Mouse (Mus musculus): Measurements from ENCODE around the gene Zscan26.
"Not testable (repeated sequence)": the region's sequence is repeated elsewhere in the genome, so short reads cannot be mapped to it uniquely, and the experiment has no call there.

Zscan26 gene

GRCm38 (mm10) chr13:21453449-21453848, at the start of gene Zscan26:
Gene Zscan26, minus strand, starts transcription at chr13:21453730.
- DNase-seq, result peak; percentile 80 to 85

DNA sequence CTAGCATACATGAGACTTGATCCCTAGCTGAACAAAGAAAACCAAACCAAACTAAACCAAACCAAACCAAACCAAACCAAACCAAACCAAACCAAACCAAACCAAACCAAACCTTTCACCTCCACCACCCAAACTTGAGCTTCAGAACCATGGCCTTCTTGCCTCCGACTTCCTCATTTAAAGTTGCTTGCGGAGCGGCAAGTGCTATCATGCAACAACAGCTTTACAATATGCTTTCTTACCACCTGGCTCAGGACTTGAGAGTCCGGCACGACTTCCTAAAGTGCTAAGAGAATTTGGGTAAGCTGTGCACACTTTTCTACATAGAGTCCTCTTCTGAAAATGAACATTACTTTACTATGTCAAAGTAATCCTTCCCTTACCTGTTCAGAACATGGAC, 48.8 kb upstream of the Zscan26 start:
- no peak for DNase-seq

GRCm38 (mm10) chr13:21501182-21501581, 47.7 kb upstream of the Zscan26 start, which contains the start of gene Gm11273:
Gene Gm11273, minus strand, starts transcription at chr13:21501418.
- not testable (repeated sequence) for DNase-seq

DNA sequence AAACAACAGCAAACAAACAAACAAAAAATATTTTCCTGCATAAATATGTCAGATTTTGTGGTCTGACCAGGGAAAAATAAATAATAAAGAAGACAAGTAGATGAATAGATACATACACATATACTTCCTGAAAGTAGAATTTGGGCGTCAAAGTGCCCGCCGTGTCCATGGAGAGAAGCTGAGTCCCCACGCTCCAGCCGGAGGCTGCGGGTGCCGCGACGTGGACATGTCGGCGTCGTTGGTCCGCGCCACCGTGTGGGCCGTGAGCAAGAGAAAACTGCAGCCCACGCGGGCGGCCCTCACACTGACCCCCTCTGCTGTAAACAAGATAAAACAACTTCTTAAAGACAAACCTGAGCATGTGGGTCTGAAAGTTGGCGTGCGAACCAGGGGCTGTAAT, 41.5 kb upstream of the Zscan26 start, which contains the start of gene AK157302:
TSS of gene AK157302 (plus strand) at position 144 of the 400 bp plus-strand sequence.
- peak; percentile 7 to 36 for DNase-seq

- no peak for DNase-seq
These were observed 39.3 kb upstream of the Zscan26 start for GRCm38 (mm10) chr13:21492847-21493246.

GRCm38 (mm10) chr13:21486881-21487280, 33.4 kb upstream of the Zscan26 start:
- DNase-seq, result no peak

DNA sequence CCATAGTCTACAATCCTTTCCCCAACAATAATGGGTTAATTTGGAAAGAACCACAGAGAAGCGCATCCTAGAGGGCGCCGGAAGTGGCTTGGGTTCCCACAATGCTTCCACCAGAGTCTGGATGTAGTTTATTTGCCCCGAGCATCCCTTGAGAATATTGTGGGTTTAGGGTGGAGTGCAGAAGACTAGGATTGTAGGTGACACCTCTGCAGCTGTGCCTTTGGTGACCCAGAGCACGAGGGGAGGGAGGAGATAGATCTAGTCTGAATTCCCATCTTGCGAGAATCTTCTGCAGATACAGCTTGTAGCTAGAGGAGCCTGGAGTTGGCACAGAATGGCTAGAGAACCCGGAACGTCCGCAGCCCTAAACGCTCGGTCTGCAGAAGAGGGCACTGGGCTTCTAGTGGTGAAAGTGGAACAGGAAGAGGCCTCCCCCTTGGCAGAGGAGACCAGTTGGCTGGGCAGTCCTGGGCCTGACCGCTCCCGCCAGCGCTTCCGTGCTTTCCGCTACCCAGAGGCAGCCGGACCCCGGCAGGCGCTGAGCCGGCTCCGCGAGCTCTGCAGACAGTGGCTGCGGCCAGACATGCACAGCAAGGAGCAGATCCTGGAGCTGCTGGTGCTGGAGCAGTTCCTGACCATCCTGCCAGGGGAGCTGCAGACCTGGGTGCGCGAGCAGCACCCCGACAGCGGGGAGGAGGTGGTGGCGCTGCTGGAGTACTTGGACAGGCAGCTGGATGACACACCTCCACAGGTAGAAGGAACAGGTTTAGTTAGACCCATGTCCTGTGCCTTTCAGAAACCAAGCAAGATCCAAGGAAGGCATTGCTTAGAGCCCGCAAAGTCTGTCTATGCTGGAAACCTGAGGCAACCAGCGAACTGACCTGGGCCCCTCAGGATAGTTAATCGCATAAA, 25.5 kb upstream of the Zscan26 start, which contains the start of the genes Zkscan4 and Gm10065:
TSS of gene Zkscan4 (plus strand) at position 149 of the 912 bp plus-strand sequence.
TSS of gene Gm10065 (minus strand) at position 683 of the 912 bp plus-strand sequence.
- DNase-seq, result peak; percentile 83 to 86

DNA sequence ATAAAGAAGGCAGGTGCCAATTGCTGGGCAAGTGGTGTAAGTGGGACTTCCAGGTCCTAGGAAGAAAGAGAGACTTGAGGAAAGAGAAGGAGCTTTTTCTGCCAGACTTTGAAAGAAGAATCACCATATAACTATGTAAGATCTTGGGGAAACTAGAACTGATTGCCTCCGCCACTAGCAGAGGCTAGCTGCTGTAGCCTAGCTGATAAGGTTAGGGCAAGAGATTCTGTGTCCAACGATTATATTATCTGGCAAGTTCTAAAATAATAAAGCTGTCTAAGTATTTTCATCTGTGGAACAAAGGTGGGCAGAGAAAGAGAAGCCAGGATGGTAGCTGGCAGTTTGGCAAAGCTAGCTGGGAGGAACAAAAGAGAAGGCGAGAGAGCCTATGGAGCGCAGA, 18.9 kb upstream of the Zscan26 start:
- no peak for DNase-seq

- no peak for DNase-seq
These were observed 15.6 kb upstream of the Zscan26 start for GRCm38 (mm10) chr13:21469097-21469496.

GRCm38 (mm10) chr13:21468061-21469019, 14.8 kb upstream of the Zscan26 start, which contains the start of gene Nkapl:
Gene Nkapl, minus strand, starts transcription at chr13:21468509.
- DNase-seq, result peak; percentile 85 to 87

GRCm38 (mm10) chr13:21467336-21467735, 13.8 kb upstream of the Zscan26 start:
- no peak for DNase-seq

- DNase-seq, result not testable (repeated sequence)
These were observed 9.0 kb upstream of the Zscan26 start for GRCm38 (mm10) chr13:21462516-21462915.

GRCm38 (mm10) chr13:21456347-21456746, 2.8 kb upstream of the Zscan26 start:
- no peak for DNase-seq

GRCm38 (mm10) chr13:21454133-21454532, 603 bp upstream of the Zscan26 start:
- no peak for DNase-seq

DNA sequence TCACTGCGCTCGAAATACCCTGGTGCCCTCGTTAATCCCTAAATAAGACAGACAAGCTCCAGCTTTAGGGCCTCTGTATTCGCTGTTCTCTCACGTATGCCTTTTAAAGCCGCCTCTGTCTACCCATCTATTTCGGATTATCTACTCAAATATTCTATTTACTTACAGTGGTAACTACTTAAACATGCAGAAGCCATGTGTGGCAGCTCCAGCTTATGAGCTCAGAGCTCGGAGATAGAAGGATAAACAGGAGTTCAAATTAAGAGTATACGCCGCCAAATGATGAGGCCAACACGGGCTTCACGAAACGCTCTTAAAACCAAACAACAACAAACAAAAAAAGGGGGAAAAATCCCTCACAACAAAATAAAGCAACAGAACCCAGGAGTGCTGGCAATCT, 488 bp downstream of the Zscan26 start:
- DNase-seq, result peak in 1 of 2 experiments; percentile 10

DNA sequence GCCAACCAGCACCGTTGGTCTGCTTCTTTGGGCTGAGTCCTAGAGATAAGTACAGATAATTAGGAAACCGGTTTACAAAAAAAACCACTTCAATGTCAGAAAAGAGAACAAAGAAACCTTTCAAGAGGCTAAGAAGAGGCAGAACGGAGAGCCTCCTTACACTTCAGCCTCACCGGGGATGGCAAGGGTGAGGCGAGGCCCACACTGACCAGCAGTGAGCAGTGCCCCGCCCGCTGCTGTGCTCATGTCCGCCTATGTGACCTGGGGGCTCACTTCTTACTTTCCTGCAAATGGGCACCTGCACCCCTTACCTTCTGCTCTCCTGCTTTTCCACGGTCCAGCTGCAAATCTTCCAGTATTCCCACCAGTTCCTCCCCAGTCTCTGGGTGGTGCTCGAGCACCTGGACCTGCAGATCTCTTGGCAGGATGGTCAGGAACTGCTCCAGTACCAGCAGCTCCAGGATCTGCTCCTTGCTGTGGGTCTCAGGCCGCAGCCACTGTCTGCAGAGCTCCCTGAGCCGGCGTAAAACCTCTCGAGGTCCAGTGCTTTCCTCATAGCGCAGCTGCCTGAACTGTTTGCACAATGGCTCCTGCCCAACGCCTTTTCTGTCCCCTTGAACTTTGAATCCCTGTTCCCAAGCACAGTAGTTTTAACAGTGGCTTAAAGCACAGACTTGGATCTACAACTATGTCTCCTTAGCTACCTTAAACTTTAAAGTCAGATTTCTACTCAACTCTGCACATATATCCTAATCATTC, 5.5 kb downstream of the Zscan26 start:
- no peak for DNase-seq

- no peak for DNase-seq
These were observed 6.7 kb downstream of the Zscan26 start for GRCm38 (mm10) chr13:21446796-21447195.

- DNase-seq, result no peak
These were observed 12.3 kb downstream of the Zscan26 start for GRCm38 (mm10) chr13:21441207-21441572.

GRCm38 (mm10) chr13:21440503-21441206, 12.9 kb downstream of the Zscan26 start, which contains the start of gene Pgbd1:
Gene Pgbd1, minus strand, starts transcription at chr13:21441058.
- peak; percentile 88 to 92 for DNase-seq

- DNase-seq, result no peak
These were observed 18.1 kb downstream of the Zscan26 start for GRCm38 (mm10) chr13:21435476-21435875.

DNA sequence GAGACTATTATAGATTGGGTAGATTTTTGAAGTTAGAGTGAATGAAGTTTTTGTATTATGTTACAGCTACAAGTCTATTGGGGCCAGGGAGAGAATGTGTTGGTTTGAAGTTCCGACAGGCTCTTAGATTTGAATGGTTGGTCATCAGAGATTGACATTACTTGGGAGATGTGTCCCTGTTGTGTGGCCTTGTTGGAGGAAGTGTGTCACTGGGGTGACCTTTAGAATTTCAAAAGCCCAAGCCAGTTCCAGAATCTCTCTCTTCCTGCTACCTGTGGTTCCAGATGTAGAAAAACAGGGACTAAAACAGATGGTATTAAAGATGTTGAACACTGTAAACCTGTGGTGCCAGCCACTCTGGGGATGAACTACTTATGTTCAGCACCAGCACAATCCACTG, 25.9 kb downstream of the Zscan26 start:
- no peak for DNase-seq

All from cerebellum, postnatal 14 days (tissue).